Mouse (Mus musculus): Measurements from ENCODE around the gene Cdon. TPM values are rescaled to one million over a fixed set of nuclear protein-coding genes. Genes with fewer than 3 reads are reported as not detected.

Gene Cdon
- polyA plus RNA-seq, 1 experiment from 2014 or later = 35.7 TPM

DNA sequence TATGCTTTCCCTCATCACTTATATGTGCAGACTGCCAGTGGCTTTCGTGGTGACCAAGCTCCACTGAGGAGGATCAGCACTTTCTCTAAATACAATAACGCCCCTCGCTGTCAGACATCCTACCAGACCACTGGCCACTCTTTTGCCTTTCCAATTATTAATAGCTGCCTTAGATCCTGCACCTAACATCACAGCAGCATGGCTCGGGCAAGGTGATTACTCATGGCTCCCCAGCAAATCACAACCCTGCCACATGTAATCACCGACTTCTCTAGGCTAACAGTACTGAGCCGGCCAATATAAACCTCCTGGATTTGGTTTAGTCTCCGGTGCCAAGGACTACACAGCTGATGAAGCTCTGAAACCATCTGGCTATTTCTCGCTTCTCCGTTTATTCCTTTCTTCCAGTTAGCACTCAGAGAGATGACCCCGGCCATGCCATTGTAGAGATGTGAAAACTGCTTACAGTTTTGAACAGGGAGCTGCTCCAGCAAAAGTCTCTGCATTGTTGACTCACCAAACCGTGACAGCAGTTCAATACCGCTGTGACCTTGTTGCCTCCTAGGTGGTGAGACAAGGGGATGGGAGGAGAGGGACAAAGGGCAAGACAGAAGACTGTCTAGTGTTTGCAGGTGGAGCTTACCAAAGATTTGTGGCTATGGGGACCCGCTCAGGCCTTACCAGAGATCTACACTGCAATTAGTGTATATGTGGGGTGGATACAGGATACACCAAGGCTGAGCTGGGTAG is 118.2 kb downstream of the Cdon start:
- no peaks in the 10 kb centered on the region for H3K27me3 ChIP-seq
- ATAC-seq (no peak), DNase-seq (ENCODE audit: low read depth, low spot score) (no peak)
- TF ChIP-seq CTCF (IDR thresholded peaks at IDR 0.05) = no peak
- ChIA-PET CTCF (interaction anchor here (0.8 to 3.5 kb wide), 7 partner anchors 8 to 262 kb away, joined by 3 to 21 read pairs (median 3); no protein-coding TSS in a partner anchor), POLR2A (no interaction called here)
- in situ Hi-C loops (cut with MboI; ENCODE audit: low pct_unique_long_range_greater_than_20kb) = loop anchor here (10.0 to 25.0 kb wide), 2 partner anchors 344 to 502 kb away; no protein-coding TSS in a partner anchor

DNA sequence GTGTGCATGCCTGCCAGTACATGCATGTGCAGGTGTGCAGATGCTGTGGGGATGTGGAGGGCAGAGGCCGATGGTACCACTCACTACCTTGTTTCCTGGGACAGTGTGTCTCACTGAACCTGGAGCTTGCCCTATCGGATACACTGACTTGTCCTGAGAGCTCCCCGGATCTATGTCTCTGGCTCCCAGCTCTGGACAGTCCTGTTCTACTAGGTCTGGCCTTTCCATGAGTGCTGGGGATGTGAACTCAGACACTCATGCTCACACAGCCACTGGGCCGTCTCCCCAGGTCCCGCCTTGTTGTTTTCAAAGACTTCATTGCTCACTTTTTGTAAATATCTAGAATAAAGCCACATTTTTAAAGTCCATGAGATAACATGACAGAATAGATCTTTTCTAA is 120.1 kb downstream of the Cdon start:
- TF ChIP-seq CTCF (IDR thresholded peaks at IDR 0.05) = no peak
- CTCF ChIA-PET = interaction anchor here (0.7 to 3.0 kb wide), 10 partner anchors 15 to 342 kb away, joined by 3 to 15 read pairs (median 6); partner anchors contain the start of genes Srpr and Tirap
- ATAC-seq (no peak), DNase-seq (ENCODE audit: low read depth, low spot score) (no peak)
- in situ Hi-C loops (cut with MboI; ENCODE audit: low pct_unique_long_range_greater_than_20kb) = loop anchor here (25.0 kb wide), 1 partner anchor 504 kb away; no protein-coding TSS in a partner anchor
- POLR2A ChIA-PET = interaction anchor here (0.6 kb wide), 1 partner anchor 348 kb away, joined by 4 read pairs; no protein-coding TSS in a partner anchor
- no peaks in the 10 kb centered on the region for H3K27me3 ChIP-seq

DNA sequence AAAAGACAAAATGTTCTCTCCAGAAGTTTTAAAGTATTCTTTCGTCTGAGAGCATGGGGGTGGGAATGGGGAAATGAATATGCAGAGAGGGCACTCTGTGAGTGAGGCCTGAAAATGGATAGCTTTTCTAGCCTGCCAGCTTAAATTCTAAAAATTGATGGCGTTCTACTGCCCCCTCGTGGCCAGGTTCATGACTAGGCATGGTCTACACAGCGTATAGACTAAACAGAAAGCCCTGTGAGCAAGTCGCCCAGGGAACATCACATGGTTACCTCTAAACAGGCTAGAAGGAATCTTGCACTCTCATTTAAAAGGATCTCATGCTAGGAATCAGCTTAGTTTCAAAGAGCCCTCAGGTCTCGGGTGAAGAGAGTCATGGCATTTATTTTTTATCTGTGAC is 120.6 kb downstream of the Cdon start:
- CTCF ChIA-PET = interaction anchor here (0.7 to 3.0 kb wide), 10 partner anchors 18 to 342 kb away, joined by 3 to 15 read pairs (median 6); partner anchors contain the start of genes Srpr and Tirap
- POLR2A ChIA-PET = interaction anchor here (0.6 kb wide), 2 partner anchors 251 to 348 kb away, joined by 3 to 4 read pairs; no protein-coding TSS in a partner anchor

DNA sequence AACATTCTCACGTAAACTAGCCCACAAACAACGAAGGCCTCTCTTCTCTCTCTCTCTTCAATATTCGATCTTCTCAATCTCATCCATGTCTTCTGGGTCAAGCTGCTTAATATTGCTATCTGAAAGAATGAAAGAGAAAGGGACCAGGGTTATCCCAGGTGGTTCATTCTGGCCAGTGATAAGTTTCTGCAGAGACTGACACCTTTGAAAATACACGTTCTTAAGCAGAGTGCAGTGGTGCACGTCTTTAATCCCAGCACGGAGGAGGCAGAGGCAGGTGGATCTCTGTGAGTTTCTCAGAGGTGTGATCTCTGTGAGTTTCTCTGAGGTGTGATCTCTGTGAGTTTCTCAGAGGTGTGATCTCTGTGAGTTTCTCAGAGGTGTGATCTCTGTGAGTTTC is 121.0 kb downstream of the Cdon start:
- in situ Hi-C loops (cut with MboI; ENCODE audit: low pct_unique_long_range_greater_than_20kb) = loop anchor here (25.0 kb wide), 1 partner anchor 505 kb away; no protein-coding TSS in a partner anchor
- TF ChIP-seq CTCF (IDR thresholded peaks at IDR 0.05) = no peak
- ChIA-PET POLR2A (interaction anchor here (0.6 kb wide), 1 partner anchor 251 kb away, joined by 3 read pairs; no protein-coding TSS in a partner anchor), CTCF (interaction anchor here (1.0 to 3.0 kb wide), 9 partner anchors 18 to 342 kb away, joined by 3 to 15 read pairs (median 6); partner anchors contain the start of genes Srpr and Tirap)
- no peak for ATAC-seq
- H3K27me3 ChIP-seq = no peaks in the 10 kb centered on the region
- no peak for DNase-seq (ENCODE audit: low read depth, low spot score)

More for the DNA sequence above, 120.6 kb downstream of the Cdon start:
- H3K27me3 ChIP-seq = no peaks in the 10 kb centered on the region
- ATAC-seq (peak; percentile 86), DNase-seq (ENCODE audit: low read depth, low spot score) (no peak)
- peak; percentile 85 for TF ChIP-seq CTCF (IDR thresholded peaks at IDR 0.05)
- in situ Hi-C loops (cut with MboI; ENCODE audit: low pct_unique_long_range_greater_than_20kb) = loop anchor here (25.0 kb wide), 1 partner anchor 504 kb away; no protein-coding TSS in a partner anchor

DNA sequence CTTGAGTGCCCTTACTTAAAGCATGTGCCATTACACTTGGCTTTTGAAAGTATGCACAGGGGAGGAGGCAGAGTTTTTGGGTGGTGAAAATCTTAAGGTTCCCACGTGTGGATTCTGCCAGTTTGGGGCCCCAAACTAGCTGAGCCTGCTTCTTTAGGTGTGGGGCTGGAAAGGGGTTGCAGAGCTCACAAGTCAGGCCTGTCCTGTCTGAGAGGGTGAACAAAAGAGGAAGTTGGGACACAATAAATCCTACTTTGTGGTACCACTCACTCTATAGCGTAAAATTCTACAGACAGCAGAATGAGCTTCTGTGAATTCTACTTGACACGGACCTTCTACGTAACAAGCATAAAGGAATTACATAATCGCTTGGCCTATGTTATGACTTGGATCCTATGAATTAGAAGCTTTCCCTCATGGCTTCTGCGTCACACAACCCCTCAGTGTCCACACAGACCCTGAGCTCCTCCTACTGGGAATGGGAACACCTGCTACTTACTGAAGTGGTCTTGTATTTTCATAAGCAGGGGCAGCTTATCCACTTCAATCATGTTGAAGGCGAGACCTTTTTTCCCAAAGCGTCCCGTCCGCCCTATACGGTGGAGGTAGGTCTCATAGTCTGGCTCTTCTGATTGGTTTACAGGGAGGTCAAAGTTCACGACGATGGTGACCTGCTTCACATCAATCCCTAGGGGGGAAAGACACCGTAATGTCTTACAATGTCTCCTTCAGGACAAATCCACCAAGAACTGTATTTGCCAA is 122.4 kb downstream of the Cdon start:
- in situ Hi-C loops (cut with MboI; ENCODE audit: low pct_unique_long_range_greater_than_20kb) = loop anchor here (25.0 kb wide), 1 partner anchor 506 kb away; no protein-coding TSS in a partner anchor
- ATAC-seq (no peak), DNase-seq (ENCODE audit: low read depth, low spot score) (no peak)
- no peak for TF ChIP-seq CTCF (IDR thresholded peaks at IDR 0.05)
- ChIA-PET CTCF (interaction anchor here (0.9 to 3.0 kb wide), 5 partner anchors 9 to 263 kb away, joined by 3 to 15 read pairs (median 4); no protein-coding TSS in a partner anchor), POLR2A (no interaction called here)
- H3K27me3 ChIP-seq = no peaks in the 10 kb centered on the region

DNA sequence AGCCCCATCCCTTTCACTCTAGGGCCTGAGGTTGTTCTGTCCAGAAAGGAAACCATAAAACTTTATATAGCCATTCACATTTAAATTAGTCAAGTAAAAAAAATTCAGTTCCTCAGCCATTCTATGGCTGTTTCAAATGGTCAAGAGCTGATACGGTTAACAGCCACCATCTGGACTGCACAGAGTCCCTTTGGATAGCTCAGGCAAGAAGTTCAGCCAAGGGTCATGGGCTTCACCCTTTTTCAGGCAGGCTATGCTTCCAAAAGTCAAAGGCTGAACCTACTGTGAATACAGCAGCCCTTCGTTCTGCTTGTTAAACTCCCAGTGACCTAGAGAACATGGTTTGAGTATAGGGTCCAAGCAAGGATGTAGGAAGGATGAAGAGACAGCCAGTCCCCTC is 123.7 kb downstream of the Cdon start:
- TF ChIP-seq CTCF (IDR thresholded peaks at IDR 0.05) = no peak
- no peaks in the 10 kb centered on the region for H3K27me3 ChIP-seq
- ChIA-PET CTCF (interaction anchor here (1.1 kb wide), 1 partner anchor 10 kb away, joined by 3 read pairs; no protein-coding TSS in a partner anchor), POLR2A (no interaction called here)
- no peak for DNase-seq (ENCODE audit: low read depth, low spot score)
- ATAC-seq = no peak
- in situ Hi-C loops (cut with MboI; ENCODE audit: low pct_unique_long_range_greater_than_20kb) = loop anchor here (25.0 kb wide), 1 partner anchor 507 kb away; no protein-coding TSS in a partner anchor

DNA sequence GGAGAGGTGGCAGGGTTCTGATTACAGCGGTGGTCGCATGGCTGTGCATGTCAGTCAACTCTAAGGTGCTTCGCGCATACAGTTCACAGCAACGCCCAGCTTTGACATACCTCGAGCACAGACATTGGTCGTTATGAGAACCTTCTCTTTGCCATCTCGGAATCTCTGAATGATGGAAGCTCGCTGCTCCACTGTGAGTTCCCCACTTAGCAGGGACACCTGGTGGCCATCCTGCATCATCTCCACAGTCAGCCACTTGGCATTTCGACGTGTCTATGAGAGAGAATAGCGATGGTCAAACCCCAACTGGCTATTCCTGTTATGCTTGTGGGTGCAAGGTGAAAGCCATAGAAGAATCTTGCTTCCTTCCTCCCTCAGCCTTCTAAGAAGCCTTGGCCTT is 124.8 kb downstream of the Cdon start:
- ATAC-seq (no peak), DNase-seq (ENCODE audit: low read depth, low spot score) (no peak)
- in situ Hi-C loops (cut with MboI; ENCODE audit: low pct_unique_long_range_greater_than_20kb) = loop anchor here (25.0 kb wide), 1 partner anchor 508 kb away; no protein-coding TSS in a partner anchor
- TF ChIP-seq CTCF (IDR thresholded peaks at IDR 0.05) = no peak
- no peaks in the 10 kb centered on the region for H3K27me3 ChIP-seq
- ChIA-PET POLR2A (no interaction called here), CTCF (interaction anchor here (0.7 to 1.1 kb wide), 5 partner anchors 8 to 346 kb away, joined by 3 to 4 read pairs (median 3); partner anchors contain the start of genes Srpr and Tirap)

DNA sequence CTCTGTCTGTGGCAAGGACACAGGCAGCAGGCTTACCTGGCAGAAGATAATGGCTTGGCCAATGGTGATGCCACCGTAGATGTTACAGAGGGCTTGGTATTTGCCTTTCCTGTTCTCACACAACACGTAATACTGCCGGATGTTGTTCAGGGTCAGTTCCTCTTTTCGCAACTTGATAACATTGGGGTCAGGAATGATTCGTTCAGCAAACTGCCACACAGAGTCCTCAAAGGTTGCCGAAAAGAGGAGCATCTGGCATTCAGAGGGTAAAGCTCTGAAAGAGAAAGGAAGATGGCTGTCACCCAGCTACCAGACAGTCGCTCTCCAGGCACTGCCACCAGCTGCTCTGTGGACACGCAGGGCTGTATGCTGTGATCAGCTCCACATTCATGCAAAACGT is 125.8 kb downstream of the Cdon start:
- no peaks in the 10 kb centered on the region for H3K27me3 ChIP-seq
- no peak for TF ChIP-seq CTCF (IDR thresholded peaks at IDR 0.05)
- CTCF ChIA-PET = interaction anchor here (0.7 to 1.1 kb wide), 3 partner anchors 8 to 347 kb away, joined by 3 to 4 read pairs (median 3); partner anchors contain the start of genes Srpr and Tirap
- POLR2A ChIA-PET = no interaction called here
- ATAC-seq (no peak), DNase-seq (ENCODE audit: low read depth, low spot score) (no peak)
- in situ Hi-C loops (cut with MboI; ENCODE audit: low pct_unique_long_range_greater_than_20kb) = loop anchor here (25.0 kb wide), 1 partner anchor 509 kb away; no protein-coding TSS in a partner anchor

DNA sequence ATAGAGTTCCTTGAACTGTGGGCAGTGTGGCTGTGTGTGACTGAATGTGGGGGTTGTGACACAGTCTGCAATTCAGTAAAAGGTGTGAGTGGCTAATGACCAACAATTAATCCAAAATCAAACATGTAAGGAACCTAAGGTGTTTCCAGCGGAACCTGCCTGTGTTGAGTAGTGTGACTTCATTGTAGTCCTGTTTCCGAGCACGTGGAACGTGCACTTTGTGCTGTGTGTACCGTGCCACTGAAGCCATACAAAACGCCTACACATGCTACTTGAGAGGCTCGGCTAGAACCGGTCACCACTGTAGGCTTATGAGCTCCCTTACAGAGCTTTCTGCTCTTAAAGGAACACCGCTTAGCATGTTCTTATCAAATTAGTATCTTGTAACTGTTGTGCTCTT is 127.5 kb downstream of the Cdon start:
- in situ Hi-C loops (cut with MboI; ENCODE audit: low pct_unique_long_range_greater_than_20kb) = loop anchor here (25.0 kb wide), 1 partner anchor 511 kb away; no protein-coding TSS in a partner anchor
- ATAC-seq (no peak), DNase-seq (ENCODE audit: low read depth, low spot score) (no peak)
- ChIA-PET POLR2A (interaction anchor here (0.5 kb wide), 1 partner anchor 8 kb away, joined by 4 read pairs; no protein-coding TSS in a partner anchor), CTCF (no interaction called here)
- TF ChIP-seq CTCF (IDR thresholded peaks at IDR 0.05) = no peak
- no peaks in the 10 kb centered on the region for H3K27me3 ChIP-seq

Measured in Patski (cell line).